18 mouse cellular contexts compared by ENCODE assay signal in the genomic region with DNA sequence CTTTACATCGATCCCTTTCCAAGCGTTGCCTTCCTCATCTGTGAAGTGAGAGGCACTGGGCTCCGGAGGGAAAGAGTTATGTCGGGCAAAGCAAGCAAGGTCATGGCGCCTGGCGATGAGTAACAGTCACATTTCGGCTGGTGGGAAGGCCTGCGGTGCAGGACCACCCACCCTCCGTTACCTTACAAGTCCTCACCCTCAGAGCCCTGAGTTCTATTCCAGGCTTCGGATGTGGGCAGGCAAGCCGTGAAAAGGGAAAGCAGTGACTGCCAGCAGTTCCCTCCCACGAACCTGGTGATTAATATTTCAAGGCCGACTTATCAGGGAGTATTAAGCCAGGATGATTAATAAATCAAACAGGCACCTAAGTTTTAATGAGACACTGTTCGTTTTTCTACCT.
"Had no signal": no experiment of that assay in that cellular context is flagged by ENCODE, and none has a peak within 500 bp of the region (broad histone marks: within the 10 kb centered on the region; RNA-seq: fewer than 3 reads in every experiment).

No protein-coding gene starts in this region.

- H3K4me1 ChIP-seq: kidney, embryonic 15.5 days; liver, embryonic 13.5 days; midbrain, embryonic 12.5 days; stomach, embryonic 15.5 days had no signal

- H3K27ac ChIP-seq: kidney, embryonic 15.5 days; left cerebral cortex, adult 2 months; liver, embryonic 13.5 days; midbrain, embryonic 12.5 days; stomach, embryonic 15.5 days had no signal

- H3K27me3 ChIP-seq: kidney, embryonic 15.5 days; liver, embryonic 13.5 days; midbrain, embryonic 12.5 days; stomach, embryonic 15.5 days had no signal

- H3K36me3 ChIP-seq: kidney, embryonic 15.5 days; liver, embryonic 13.5 days; midbrain, embryonic 12.5 days; stomach, embryonic 15.5 days had no signal

- H3K4me3 ChIP-seq: kidney, embryonic 15.5 days; left cerebral cortex, adult 2 months; liver, embryonic 13.5 days; midbrain, embryonic 12.5 days; myocyte; stomach, embryonic 15.5 days had no signal

- ATAC-seq: midbrain, embryonic 16.5 days had no signal

- H3K4me2 ChIP-seq: kidney, embryonic 15.5 days; liver, embryonic 13.5 days; midbrain, embryonic 12.5 days; stomach, embryonic 15.5 days had no signal

- H3K9ac ChIP-seq: kidney, embryonic 15.5 days; liver, embryonic 13.5 days; midbrain, embryonic 12.5 days; stomach, embryonic 15.5 days had no signal

- H3K9me3 ChIP-seq: kidney, embryonic 15.5 days; liver, embryonic 13.5 days; midbrain, embryonic 12.5 days; stomach, embryonic 15.5 days had no signal

- DNase-seq: kidney, adult 11 months; kidney, adult 8-10 months; kidney, postnatal 10 days; kidney, postnatal 36 days; liver, embryonic 13.5 days; lung, adult 2 months; lung, postnatal 14 days; lung, postnatal 4 days; right cerebral cortex, postnatal 25 days; spleen, adult 18-20 months; thymus, adult 18-20 months; thymus, postnatal 36 days had no signal
